Mouse (Mus musculus) right cerebral cortex, postnatal 25 days (tissue): ENCODE data around the gene Cxcr2.
"Not testable (repeated sequence)": the region's sequence is repeated elsewhere in the genome, so short reads cannot be mapped to it uniquely, and the experiment has no call there.

Experiments used
- DNase-seq: peaks from one replicate; pipeline ENCODE4 v3.0.0; 2022

Cxcr2 gene

DNA sequence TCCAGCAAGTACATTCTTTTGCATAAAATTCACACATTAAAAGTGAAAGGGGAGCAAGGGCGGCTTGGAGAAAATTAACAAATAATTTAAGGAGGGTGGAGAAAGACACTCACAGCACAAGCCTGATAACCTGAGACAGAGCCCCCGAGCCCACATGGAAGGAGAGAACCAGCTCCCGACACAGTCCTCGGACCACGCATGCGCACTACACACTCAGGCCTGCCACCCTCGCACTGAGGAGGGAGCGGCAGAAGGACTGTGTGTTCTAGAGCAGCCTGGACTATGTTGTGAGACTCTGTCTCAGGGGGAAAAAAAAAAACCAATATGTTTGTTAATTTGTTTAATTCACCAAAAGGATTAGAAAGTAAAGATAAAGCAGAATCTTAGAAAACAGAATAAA, 12.0 kb upstream of the Cxcr2 start:
- no peak for DNase-seq

- DNase-seq: no peak
Observed at GRCm38 (mm10) chr1:74149106-74149885, 4.5 kb upstream of the Cxcr2 start.

DNA sequence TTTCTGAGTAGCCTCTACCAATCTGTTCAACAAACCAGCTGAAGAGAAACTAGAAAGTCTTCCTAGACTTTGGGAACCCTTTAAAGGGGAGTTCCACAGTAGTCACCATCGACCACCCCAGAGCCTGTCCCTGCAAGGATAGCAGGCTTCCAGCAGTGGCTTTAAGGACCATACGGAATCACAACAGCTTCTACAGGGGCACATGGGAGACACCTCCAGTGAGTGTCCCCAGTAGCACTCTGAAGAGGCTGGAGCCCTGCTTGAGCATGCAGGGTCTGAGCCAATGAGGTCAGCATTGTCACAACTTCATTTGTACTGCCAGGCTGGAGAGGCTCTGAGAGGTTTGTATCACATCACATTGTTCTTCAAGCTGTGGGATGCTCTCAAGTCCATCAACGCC, 3.7 kb upstream of the Cxcr2 start:
- DNase-seq: no peak

DNA sequence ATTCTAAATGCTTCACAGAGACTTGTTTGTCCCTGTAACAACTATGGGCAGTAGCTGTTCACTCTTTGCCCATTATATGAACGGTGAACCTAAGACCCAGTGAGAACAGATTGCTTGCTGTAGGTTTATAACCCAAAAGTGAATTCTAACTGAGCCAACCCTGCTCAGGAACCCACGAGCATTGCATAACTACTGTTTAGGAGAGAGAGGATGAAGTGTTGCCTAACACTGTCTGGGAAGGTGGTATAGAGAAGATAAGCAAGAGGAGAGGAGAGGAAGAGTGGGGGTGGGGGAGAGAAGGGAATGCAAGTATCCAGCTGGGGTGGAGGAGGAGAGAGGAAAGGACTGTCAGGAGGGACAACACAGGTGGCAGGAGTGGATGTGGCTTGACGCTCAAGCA, 2.7 kb upstream of the Cxcr2 start:
- no peak for DNase-seq

DNA sequence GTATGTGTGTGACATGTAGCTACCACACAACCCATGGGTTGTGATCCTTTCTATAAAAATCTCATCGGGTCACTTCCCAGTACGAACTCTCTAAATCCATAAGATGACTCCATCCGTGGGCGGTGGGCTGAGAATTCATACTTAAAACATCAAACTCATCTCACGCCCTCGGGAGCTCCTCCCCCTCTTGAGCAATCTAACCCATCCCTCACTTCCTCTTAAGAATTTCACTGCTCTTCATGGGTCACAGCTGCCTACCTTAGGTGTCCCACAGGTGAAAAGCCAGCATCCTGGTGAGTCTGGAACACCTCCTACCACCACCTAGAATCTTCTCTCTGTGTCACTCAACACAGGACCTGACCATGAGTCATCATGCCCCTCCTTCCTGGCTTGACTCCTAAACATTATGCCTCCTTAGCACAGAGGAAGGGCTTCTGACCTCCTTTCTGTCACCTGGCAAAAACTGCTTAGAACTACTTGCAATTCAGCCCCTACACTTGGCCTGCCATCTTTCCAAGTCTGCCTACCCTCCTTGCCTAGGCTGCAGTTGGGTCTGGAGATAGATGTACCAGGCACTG, 1.7 kb downstream of the Cxcr2 start:
- DNase-seq: no peak

DNA sequence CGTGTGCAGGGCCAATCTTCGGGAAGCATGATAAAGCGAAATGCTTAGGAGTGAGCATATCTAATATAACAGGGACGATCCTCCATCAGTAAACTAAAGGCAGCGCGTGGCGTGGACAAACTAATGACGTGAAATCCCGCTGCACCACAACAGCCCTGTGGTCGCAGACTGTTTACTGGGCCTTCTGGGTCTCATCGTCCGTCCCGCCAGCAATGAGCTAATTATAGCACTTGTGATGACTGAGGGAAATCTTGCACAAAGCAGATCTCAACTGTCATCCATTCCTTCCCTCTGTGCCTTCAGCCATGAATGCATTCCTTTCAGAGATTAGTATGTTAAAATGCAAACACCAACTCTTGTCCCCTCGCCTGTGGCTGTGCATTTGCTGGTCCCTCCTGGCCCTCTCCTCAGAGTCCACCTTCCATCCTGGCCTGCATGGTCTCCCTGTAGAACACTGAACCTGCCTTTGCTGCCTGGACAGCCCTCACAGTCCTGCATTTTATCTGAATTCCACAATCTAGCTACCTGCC, 2.7 kb downstream of the Cxcr2 start:
- no peak for DNase-seq

GRCm38 (mm10) chr1:74159613-74160012, 5.8 kb downstream of the Cxcr2 start:
- not testable (repeated sequence) for DNase-seq

DNA sequence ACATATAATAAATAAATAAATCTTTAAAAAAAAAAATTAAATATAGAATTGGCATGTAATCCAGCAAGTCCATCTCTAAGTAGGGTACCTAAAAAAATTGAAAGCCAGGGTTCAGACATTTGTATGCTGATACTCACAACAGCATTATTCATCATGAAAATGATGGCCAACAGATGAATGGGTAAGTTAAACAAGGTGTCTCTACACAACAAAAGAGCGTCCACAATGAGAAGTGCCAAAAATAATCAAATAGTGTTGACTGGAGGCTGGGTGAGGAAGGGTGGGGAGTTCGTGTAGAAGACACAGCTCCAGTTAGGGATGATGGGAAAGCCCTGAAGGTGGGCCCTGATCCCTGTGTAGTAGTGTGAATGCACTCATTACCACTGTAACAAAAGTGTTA, 6.2 kb downstream of the Cxcr2 start:
- no peak for DNase-seq

- DNase-seq: no peak
Observed at GRCm38 (mm10) chr1:74167136-74167535, 13.3 kb downstream of the Cxcr2 start.

DNA sequence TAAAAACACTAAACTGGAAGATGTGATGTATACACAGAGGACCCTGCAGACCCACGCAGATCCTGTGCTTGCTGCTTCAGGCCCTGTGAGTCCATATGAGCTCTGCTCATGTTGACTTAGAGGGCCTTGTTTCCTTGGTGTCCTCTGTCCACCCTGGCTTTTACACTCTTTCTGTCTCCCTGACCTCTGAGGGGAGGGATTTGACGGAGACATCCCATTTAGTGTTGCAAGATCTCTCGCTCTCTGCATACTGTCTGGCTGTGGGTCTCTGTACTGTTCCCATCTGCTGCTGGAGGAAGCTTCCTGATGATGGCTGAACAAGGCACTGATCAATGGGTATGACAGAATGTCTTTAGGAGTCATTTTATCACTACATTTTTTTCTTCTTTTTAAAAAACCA, 15.9 kb downstream of the Cxcr2 start:
- DNase-seq: no peak

- DNase-seq: no peak
Observed at GRCm38 (mm10) chr1:74172722-74173121, 18.9 kb downstream of the Cxcr2 start.

- no peak for DNase-seq
Observed at GRCm38 (mm10) chr1:74175731-74176130, 21.9 kb downstream of the Cxcr2 start.

DNA sequence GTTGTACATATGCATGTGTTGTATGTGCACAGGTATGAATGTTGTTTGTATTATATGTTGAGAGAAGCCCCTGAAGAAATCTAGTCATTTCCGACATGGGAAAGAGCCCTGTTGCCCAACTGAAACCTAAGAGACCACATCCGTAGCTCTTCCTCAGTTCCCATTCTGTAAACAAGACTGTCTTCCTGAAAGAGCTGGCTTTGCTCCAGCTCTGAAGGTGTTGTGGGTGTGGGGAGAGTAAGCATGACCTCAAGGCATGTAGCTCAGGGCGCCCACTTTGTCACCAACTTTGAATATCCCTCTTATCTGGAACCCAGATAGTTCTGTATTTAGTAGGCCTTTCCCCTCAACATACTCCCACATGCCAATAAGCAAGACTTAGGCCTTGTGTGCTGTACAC, 24.8 kb downstream of the Cxcr2 start:
- DNase-seq: no peak

DNA sequence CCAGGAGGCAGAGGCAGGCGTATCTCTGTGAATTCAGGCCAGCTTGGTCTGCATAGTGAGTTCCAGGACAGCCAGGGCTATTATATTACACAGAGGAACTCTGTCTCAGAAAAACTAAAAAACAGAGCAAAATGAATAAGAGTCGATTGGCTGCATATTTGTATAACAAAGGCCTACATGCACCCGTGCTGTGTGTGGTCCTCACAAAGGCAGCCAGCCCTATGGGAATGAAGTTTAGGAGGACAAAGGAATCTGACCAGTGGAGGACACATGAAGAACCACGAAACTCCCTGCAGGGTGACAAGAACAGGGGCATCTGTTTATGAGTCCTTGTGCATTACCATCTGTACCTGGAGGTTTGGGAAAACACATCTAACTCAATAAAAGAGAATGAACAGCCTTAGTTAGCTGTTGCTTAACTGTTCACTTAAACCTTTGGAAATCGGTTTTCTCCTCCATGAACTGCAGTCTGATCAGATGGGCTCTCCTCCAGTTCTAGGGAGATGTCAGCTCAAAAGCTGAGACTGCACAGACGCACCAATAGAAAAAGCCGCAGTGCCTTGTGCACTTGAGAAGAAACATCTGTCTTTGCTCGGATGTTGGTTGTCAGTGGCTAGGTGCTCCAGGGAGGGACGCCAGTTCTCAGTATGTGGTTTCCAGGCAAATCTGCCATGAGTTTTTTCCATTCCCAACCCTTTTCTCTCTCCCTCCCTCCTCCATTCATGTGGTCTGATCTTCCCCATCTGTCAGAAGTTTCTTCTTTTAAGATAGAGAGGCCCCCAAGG, 26.0 kb downstream of the Cxcr2 start:
- DNase-seq: no peak

GRCm38 (mm10) chr1:74181462-74181861, 27.7 kb downstream of the Cxcr2 start:
- DNase-seq: no peak

- no peak for DNase-seq
Observed at GRCm38 (mm10) chr1:74183006-74183405, 29.2 kb downstream of the Cxcr2 start.

GRCm38 (mm10) chr1:74190471-74190870, 36.7 kb downstream of the Cxcr2 start:
- no peak for DNase-seq

GRCm38 (mm10) chr1:74192711-74193110, 38.9 kb downstream of the Cxcr2 start:
- DNase-seq: no peak

DNA sequence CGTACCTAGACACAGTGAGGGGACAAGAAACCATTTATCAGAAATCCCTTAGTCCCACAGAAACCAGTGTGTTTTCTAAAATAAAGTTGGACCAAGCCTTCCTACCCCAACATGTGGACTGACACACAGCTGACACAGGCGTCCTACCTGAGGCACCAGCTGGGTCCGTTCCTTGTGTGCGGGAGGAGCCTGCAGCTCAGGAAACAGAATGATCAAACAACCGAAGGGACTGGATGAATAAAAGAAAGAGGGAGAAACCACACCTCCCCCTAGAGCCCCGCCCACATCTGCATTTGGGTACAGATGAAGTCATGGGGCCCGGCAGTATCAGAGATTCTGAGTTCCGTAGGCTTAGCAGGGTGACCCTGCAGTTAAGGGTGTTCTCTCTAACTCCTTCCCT, 40.7 kb downstream of the Cxcr2 start, which contains the start of gene Cxcr1:
Gene Cxcr1 (minus strand): TSS at position 187 of the 400 bp plus-strand sequence.
- DNase-seq: no peak

- no peak for DNase-seq
Observed at GRCm38 (mm10) chr1:74195961-74196360, 42.2 kb downstream of the Cxcr2 start.

DNA sequence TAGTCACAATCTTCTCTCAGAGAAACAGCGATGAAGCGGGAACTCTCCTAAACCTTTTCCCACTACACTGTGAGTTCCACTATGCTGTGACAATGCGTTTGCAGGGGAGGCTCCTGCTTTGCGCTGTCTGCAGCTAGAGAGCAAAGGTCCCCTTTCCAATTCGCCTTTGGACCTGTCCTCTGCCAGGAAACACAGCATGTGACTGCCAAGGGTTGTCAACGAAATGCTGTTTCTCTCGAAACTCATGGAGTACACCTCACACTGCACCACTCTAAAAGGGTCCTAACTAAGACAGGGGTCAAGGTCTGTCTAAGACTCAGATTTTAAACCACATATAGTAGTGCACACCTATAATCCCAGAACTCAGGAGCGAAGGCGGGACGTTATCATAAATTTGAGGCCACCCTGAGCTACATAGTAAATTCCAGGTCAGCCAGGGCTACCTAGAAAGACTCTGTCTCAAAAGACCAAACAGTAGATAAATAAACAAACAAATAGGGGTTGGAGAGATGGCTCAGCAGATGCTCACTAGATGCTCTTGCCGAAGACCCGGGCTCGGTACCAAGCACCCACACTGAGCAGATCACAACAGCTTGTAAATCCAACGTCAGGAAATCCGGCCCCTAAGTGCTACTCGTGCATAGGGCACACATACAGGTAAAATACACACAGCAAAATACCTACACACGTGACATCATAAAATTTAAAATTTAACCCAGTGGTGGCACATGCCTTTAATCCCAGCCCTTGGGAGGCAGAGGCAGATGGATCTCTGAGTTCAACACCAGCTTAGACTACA, 43.0 kb downstream of the Cxcr2 start:
- DNase-seq: no peak

- peak; percentile 21 for DNase-seq
Observed at GRCm38 (mm10) chr1:74197726-74198470, 44.1 kb downstream of the Cxcr2 start.
